Mouse (Mus musculus) stomach, postnatal 0 days (tissue): ENCODE data around the gene Gse1. TPM values are rescaled to one million over a fixed set of nuclear protein-coding genes. Genes with fewer than 3 reads are reported as not detected.

Source experiments
- ATAC-seq: fragments of 200-750 bp; cut with Nextera tagmentation; 2 replicates; pipeline ENCODE4 v1.8.0; 2017; ENCODE audit not compliant: low FRiP score, low TSS enrichment
- DNase-seq: peaks from one replicate; pipeline ENCODE4 v3.0.0-alpha.2; 2016; ENCODE audit warnings: low spot score
- H3K27ac ChIP-seq: fragments of 300-500 bp; sonication (generic); replicated peaks from 2 replicates; pipeline ENCODE4 v1.5.1; 2014; ENCODE audit warnings: mild to moderate bottlenecking, control low read depth
- H3K27me3 ChIP-seq: fragments of 300-500 bp; sonication (generic); 2 replicates; pipeline ENCODE4 v1.6.1; 2014; ENCODE audit warnings: low read length; ENCODE audit not compliant: control insufficient read depth, insufficient read depth
- H3K36me3 ChIP-seq: fragments of 300-500 bp; sonication (generic); 2 replicates; pipeline ENCODE4 v1.6.1; 2014; ENCODE audit warnings: low read length, mixed read lengths; ENCODE audit not compliant: control insufficient read depth, insufficient read depth
- H3K4me1 ChIP-seq: fragments of 300-500 bp; sonication (generic); replicated peaks from 2 replicates; pipeline ENCODE4 v1.6.1; 2014; ENCODE audit warnings: antibody characterized with exemption; ENCODE audit not compliant: control insufficient read depth, insufficient read depth
- H3K4me2 ChIP-seq: fragments of 300-500 bp; sonication (generic); replicated peaks from 2 replicates; pipeline ENCODE4 v1.6.1; 2014; ENCODE audit warnings: low read depth, mild to moderate bottlenecking, control low read depth, moderate library complexity
- H3K4me3 ChIP-seq: fragments of 300-500 bp; sonication (generic); 2 replicates; pipeline ENCODE4 v1.5.1; 2014; ENCODE audit warnings: low read depth, low read length, control low read depth
- H3K9ac ChIP-seq: fragments of 300-500 bp; sonication (generic); 2 replicates; pipeline ENCODE4 v1.6.1; 2014; ENCODE audit warnings: mild to moderate bottlenecking, low read length, control low read depth, mixed read lengths
- H3K9me3 ChIP-seq: fragments of 300-500 bp; sonication (generic); 2 replicates; pipeline ENCODE4 v1.6.1; 2016; ENCODE audit warnings: low read length; ENCODE audit not compliant: control insufficient read depth
- CTCF ChIP-seq: IDR thresholded peaks from 2 replicates; pipeline ENCODE4 v1.5.1; 2016; ENCODE audit warnings: antibody characterized with exemption, low read depth, mild to moderate bottlenecking, moderate library complexity
- EP300 ChIP-seq: optimal IDR thresholded peaks from 2 replicates; pipeline ENCODE3; 2016; ENCODE audit warnings: antibody characterized with exemption
- WGBS: fragments of 180-500 bp; shearing (Covaris S2); extraction: QIAGEN DNeasy Blood & Tissue Kit; methylation state at CpG from one replicate; pipeline ENCODE4 v1.1.7; 2014; 5-methylcytosine and 5-hydroxymethylcytosine counted together
- polyA plus RNA-seq: library from polyadenylated mRNA; unstranded; fragments of >200 nt; fragmentation: Nextera tagmentation; extraction: Ambion mirVana; gene quantifications from 2 replicates; pipeline ENCODE4 v1.2.1, GENCODE M21; 2015

Gene Gse1
- polyA plus RNA-seq, 1 experiment from 2014 or later = 6.4 TPM

- Histone ChIP-seq H3K9me3 (no peaks in the 10 kb centered on the region), H3K27me3 (no peaks in the 10 kb centered on the region; the same call in 1 of the 2 replicates), H3K9ac (no peak overlapping the region; the same call in 1 of the 2 replicates), H3K4me2 (no peak overlapping the region), H3K4me3 (no peak overlapping the region), H3K36me3 (no peaks in the 10 kb centered on the region), H3K27ac (no peak overlapping the region), H3K4me1 (0 out of 2 replicates have a peak, but pooled peaks cover 7% of the 10 kb centered on the region)
- no peak for DNase-seq
- 79% methylated on average over 5 of the region's 5 CpGs for WGBS
- ATAC-seq = no peak
- TF ChIP-seq CTCF (no peak), EP300 (no peak)
Observed at GRCm38 (mm10) chr8:120325172-120325767, 97.0 kb downstream of the Gse1 start.

DNA sequence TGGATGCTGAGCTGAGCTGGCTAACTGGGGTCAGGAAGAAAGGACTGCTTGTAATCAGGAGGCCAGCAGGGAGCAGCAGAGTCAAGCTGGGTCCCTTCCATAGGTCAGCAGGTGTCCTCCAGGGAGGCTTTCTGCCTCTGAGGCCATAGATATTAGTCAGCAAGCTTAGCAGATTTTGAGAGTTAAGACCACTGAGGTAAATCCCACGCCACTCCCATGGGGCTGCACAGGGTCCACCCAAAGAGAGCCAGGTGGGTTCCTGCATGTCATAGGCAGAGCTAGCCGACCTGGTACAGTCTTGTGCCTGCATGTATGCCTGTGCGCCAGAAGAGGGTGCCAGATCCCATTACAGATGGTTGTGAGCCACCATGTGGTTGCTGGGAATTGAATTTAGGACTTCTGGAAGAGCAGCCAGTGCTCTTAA, 98.9 kb downstream of the Gse1 start:
- 67% methylated on average over 3 of the region's 3 CpGs for WGBS
- H3K27ac ChIP-seq = no peak overlapping the region
- no peak overlapping the region for H3K4me2 ChIP-seq
- 0 out of 2 replicates have a peak, but pooled peaks cover 7% of the 10 kb centered on the region for H3K4me1 ChIP-seq
- no peak overlapping the region for H3K9ac ChIP-seq
- no peaks in the 10 kb centered on the region for H3K9me3 ChIP-seq
- ATAC-seq (no peak), DNase-seq (peak; percentile 63)
- no peaks in the 10 kb centered on the region for H3K36me3 ChIP-seq
- TF ChIP-seq CTCF (peak; percentile 69), EP300 (no peak)
- no peak overlapping the region for H3K4me3 ChIP-seq
- no peaks in the 10 kb centered on the region; the same call in 1 of the 2 replicates for H3K27me3 ChIP-seq

GRCm38 (mm10) chr8:120328361-120329022, 100.2 kb downstream of the Gse1 start:
- no peak overlapping the region for H3K4me2 ChIP-seq
- WGBS = 77% methylated on average over 13 of the region's 13 CpGs
- ATAC-seq (peak; percentile 4; the same call in 1 of the 2 replicates), DNase-seq (no peak)
- no peaks in the 10 kb centered on the region; the same call in 1 of the 2 replicates for H3K27me3 ChIP-seq
- no peak overlapping the region for H3K4me3 ChIP-seq
- no peak for TF ChIP-seq CTCF
- no peak for TF ChIP-seq EP300
- H3K9ac ChIP-seq = no peak overlapping the region
- no peaks in the 10 kb centered on the region for H3K36me3 ChIP-seq
- 0 out of 2 replicates have a peak, but pooled peaks cover 1% of the 10 kb centered on the region for H3K4me1 ChIP-seq
- no peaks in the 10 kb centered on the region for H3K9me3 ChIP-seq
- H3K27ac ChIP-seq = no peak overlapping the region

- Histone ChIP-seq H3K4me1 (no peaks in the 10 kb centered on the region), H3K4me2 (no peak overlapping the region), H3K9me3 (no peaks in the 10 kb centered on the region), H3K36me3 (no peaks in the 10 kb centered on the region), H3K27me3 (no peaks in the 10 kb centered on the region; the same call in 1 of the 2 replicates), H3K9ac (no peak overlapping the region), H3K27ac (no peak overlapping the region), H3K4me3 (no peak overlapping the region)
- no peak for ATAC-seq
- TF ChIP-seq CTCF = no peak
- no peak for TF ChIP-seq EP300
- 85% methylated on average over 11 of the region's 11 CpGs for WGBS
- DNase-seq = no peak
Observed at GRCm38 (mm10) chr8:120329030-120329748, 100.9 kb downstream of the Gse1 start.

GRCm38 (mm10) chr8:120331027-120331426, 102.8 kb downstream of the Gse1 start:
- no peak overlapping the region for H3K4me2 ChIP-seq
- WGBS = 60% methylated on average over 7 of the region's 7 CpGs
- ATAC-seq = no peak
- H3K4me1 ChIP-seq = peaks cover 6% of the 10 kb centered on the region; the same call in 1 of the 2 replicates
- TF ChIP-seq EP300 (no peak), CTCF (no peak)
- no peaks in the 10 kb centered on the region for H3K36me3 ChIP-seq
- H3K4me3 ChIP-seq = no peak overlapping the region
- DNase-seq = no peak
- H3K27ac ChIP-seq = no peak overlapping the region; the same call in 1 of the 2 replicates
- no peaks in the 10 kb centered on the region for H3K27me3 ChIP-seq
- no peak overlapping the region for H3K9ac ChIP-seq
- H3K9me3 ChIP-seq = no peaks in the 10 kb centered on the region
